Mouse (Mus musculus) mature B cell (primary cell): ENCODE results near the gene Adgrd1.

ENCODE experiments used
- in situ Hi-C: fragments of 300-500 bp; cut with MboI; formaldehyde crosslinking; loops from 2 replicates; pipeline ENCODE4 v1.14.3; 2019

Gene Adgrd1

DNA sequence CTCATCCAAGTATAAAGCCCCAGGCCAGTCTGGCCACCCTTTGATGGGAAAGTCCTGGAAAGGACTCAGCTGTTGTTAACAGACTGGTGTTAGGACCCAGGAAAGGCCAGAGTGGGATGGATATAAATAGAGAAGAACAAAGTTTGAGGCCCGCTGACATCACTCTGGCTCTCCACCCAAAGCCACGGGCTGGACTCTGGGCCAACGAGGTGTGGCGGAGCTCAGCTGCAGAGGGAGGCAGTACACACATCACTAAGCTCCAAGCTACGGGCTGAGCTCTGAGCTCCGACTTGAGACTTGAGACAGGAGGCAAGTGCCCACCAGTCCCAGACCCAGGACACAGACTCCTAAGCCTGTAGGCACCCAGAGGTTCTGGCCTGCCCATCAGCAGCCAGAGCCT lies at the start of gene Adgrd1:
Gene Adgrd1 (plus strand): TSS at position 240 of the 400 bp plus-strand sequence.
- in situ Hi-C loops: no loop called here

DNA sequence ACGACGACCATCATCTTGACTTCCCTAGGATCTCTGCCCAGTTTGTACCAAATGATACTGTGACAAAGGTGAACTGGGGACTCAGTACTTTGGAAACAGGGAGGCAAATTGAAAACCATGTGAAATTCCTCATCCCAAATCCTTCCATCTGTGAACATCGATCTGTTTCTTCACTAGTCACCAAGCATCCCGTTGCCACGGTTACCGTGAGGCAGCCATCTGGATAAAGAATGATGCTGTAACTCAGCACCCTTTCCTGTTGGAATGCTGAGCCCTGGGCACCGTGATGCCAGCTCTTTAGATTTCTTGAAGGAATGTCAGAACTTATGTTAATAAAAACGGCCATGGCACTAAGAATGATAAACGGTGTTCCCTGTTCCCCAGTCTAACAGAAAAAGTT lies 47.2 kb upstream of the Adgrd1 start:
- in situ Hi-C loops: no loop called here

DNA sequence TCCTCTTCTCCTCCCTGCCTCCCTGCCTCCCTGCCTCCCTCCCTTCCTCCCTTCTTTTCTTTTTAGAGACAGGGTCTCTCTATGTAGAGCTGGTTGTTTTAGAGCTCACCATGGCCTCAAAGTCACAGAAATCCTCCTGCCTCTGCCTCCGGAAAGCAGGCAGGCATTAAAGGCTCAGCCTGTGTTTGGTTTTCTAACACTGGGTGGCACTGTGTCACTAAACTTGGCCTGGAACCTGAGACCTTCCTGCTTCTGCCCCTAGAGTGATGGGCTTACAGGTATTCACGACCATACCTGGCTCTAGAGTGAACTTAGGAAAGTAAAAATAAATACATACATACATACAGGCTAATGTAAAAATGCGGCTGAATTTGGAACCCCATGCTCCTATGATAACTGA lies 44.6 kb upstream of the Adgrd1 start:
- in situ Hi-C loops: loop anchor here (25.0 kb wide), 1 partner anchor 435 kb away; no protein-coding TSS in a partner anchor

DNA sequence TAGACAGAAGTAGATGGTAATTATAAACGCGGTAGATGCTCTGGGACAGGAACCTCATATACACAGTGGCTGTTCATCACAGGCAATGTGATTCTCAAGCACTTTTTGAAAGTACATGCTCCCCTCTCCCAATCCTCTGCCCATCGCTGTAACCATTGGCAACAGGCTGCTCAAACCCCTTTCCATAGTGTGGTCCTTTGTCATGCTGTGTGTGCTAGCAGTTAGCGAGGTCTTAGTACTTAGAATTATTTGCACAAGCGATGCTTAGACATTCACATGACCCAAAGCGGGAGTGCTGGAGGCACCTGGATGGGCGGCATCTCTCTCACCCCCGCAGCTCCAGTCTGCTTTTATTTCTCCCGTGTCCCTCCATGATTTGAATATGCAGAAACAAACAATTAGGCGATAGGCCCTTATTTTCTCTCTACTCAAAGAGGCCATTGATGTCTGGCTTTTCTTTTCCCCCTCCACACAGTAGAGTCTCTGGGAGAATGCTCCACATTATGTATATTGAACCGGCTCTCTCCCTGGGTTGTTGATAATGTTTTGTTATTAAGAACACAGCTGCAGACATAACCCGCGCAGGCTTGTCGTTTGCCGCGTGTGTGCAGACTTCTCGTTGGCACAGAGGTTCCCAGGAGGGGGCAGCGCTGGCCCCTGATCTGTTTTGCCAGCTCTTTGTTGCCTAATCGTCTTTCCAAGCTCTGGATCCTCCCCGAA lies 43.8 kb upstream of the Adgrd1 start:
- in situ Hi-C loops: loop anchor here (25.0 kb wide), 1 partner anchor 435 kb away; no protein-coding TSS in a partner anchor

DNA sequence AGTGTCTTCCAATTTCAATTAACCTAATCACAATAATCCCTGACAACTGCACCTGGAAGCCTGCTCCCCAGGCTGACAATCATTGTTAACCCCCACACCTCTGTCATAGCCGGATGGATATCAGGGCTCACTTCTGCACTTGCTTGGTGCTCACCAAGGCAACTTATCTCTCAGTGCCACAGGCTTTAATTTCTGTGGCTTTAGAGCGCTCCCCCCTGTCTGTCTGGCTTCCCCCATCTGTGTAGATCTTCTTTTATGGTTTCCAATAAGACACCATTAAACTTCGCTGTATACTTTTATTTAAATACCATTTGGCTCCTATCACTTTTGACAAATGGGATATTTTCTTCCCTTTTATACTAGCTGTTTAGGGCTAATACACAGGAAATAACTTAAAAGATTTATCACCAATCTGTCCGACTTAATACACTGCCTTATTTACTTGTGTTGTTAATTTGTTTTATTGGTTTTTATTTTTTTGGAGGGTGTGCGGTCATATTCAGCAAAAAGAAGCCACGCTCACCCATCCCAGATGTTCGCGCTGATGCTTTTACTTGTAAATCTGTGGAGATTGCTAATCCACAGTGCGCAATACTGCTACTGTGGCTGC lies 41.8 kb upstream of the Adgrd1 start:
- in situ Hi-C loops: loop anchor here (25.0 kb wide), 1 partner anchor 433 kb away; no protein-coding TSS in a partner anchor

DNA sequence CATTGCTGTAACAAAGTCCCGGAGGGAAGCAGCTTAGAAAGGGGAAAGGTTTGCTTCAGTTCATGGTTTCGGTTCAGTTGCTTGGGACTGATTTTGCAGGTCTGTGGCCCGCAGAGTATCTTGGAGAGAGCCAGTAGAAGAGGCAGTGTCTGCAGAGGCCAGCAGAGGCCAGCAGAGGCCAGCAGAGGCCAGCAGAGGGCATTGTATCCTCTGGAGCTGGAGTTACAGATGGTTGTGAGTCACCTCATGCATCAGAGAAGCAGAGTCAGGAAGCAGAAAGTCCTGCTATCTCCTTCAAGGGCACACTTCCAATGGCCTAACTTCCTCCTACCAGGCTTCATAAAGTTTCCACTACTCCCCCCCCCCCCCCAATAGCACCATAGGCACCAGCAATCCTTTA lies 37.4 kb upstream of the Adgrd1 start:
- in situ Hi-C loops: loop anchor here (25.0 kb wide), 1 partner anchor 428 kb away; no protein-coding TSS in a partner anchor

DNA sequence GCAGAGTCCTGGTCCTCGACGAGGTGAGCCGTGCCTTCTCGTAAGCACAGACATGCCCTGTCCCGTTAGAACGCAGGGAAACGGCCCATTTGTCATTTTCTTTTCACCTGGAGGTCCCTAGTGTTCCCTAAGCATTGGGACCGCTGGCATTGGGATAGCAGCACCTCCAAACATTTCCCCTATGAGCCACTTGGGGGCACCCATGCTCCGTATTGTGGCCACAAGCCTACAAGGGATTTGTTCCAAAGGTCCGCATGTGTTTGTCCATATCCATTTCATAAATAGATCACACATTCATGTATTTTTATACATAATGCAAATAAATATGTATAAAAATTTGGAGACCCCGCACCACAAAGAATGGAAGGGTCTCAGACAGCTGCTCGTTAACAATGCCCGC lies 35.0 kb upstream of the Adgrd1 start:
- in situ Hi-C loops: loop anchor here (25.0 kb wide), 1 partner anchor 426 kb away; no protein-coding TSS in a partner anchor

DNA sequence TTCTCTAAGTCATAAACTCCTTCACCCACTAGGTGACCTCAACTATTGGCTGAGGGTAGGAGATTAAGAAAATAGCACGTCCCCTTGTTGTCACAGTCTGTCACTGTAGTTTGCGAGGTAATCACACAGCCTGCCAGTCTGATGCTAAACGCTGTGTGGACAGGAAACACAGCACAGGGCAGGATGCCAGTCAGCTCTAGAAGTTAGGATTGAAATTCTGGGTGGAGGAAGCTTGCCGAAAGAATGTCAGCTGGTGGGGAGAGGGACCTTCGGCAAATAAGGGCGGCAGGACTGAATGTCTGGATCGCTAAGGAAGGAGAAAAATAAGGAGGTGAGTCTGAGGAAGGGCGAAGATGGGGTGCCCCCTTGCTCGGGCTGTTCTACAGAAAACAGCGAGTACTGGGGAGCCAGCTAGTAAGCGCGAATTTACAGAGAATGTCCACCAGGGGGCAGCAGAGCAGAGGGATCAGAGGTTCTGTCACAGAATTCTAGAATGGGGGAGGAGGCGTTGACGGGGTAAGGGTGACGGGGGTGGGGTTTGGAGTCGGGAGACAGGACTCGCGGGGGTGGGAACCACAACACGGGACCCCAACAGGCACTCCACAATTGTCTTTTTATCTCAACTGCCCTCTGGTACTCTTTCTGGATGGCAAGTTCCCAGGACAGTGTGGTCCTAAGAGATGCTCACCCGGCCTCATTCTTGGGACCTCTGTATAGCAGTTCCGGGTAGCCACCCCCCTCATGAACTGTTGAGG lies 33.3 kb upstream of the Adgrd1 start:
- in situ Hi-C loops: loop anchor here (25.0 kb wide), 1 partner anchor 424 kb away; no protein-coding TSS in a partner anchor

DNA sequence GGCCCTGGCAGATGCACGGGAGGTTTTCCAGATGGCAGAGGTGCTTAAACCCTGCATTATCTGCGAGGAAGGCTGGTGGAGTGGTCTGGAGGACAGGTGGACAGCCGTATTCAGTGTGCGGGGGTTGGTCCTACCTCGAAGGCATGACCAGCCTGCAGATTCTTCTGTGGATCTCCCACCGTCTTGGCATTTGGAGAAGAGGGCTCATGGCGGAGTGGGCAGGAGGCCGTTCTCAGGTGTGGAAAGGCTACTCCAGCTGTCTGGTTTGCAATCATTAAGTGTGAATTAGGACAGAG lies 32.8 kb upstream of the Adgrd1 start:
- in situ Hi-C loops: loop anchor here (25.0 kb wide), 1 partner anchor 424 kb away; no protein-coding TSS in a partner anchor

DNA sequence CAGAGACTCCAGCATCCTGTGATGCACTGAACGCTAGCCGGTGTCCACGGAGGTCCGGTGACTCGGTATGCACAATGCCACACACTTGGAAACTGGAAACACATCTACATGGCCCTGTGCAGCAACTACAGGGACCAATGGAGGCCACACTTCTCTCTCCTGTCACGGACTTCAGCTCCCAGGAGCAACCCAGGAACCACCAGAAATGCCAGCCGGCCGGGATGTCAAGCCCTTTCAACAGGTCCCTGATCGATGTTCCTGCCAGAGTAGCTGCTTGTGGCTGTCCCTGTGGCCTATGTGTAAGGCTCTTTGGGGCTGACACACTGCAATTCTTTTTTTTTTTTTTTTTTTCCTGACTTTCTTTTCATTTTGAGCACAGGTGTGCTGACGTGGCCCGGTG lies 32.4 kb upstream of the Adgrd1 start:
- in situ Hi-C loops: loop anchor here (25.0 kb wide), 1 partner anchor 423 kb away; no protein-coding TSS in a partner anchor

DNA sequence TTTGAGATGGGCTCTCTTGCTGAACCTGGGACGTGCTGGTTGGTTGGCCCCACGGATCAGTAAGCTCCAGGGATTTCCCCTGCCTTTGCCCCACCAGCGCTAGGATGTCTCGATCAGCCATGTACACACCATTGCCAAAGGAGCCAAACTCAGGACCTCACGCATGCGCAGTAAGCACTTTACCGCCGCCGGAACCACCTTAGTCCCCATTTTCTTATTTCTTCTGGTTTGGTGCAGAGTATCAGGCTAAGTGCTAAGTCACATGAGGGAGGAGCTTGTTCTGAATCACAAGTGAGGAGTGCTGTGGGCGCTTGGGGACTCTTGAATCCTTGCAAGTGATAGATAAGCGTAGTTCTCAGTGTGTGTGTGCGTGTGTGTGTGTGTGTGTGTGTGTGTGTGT lies 31.2 kb upstream of the Adgrd1 start:
- in situ Hi-C loops: loop anchor here (25.0 kb wide), 1 partner anchor 422 kb away; no protein-coding TSS in a partner anchor

DNA sequence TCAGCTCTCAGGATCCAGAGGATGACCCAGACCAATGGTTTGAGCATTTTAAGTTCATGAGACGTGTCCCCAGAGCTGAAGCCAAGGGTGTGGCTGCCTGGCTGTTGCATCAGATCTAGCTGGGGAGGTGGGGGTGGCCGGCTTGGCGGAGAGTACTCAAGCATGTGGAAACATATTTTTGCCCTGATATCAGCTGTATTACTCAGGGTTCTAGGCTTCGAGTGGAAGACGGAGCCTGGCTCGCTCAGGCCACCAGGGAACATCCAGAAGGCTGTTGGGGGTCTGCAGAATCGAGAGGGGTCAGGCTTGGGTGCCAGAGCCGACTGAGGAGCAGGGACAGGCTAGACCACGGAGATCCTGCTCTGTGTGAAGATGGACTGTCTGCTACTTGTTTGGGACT lies 30.6 kb upstream of the Adgrd1 start:
- in situ Hi-C loops: loop anchor here (25.0 kb wide), 1 partner anchor 421 kb away; no protein-coding TSS in a partner anchor

DNA sequence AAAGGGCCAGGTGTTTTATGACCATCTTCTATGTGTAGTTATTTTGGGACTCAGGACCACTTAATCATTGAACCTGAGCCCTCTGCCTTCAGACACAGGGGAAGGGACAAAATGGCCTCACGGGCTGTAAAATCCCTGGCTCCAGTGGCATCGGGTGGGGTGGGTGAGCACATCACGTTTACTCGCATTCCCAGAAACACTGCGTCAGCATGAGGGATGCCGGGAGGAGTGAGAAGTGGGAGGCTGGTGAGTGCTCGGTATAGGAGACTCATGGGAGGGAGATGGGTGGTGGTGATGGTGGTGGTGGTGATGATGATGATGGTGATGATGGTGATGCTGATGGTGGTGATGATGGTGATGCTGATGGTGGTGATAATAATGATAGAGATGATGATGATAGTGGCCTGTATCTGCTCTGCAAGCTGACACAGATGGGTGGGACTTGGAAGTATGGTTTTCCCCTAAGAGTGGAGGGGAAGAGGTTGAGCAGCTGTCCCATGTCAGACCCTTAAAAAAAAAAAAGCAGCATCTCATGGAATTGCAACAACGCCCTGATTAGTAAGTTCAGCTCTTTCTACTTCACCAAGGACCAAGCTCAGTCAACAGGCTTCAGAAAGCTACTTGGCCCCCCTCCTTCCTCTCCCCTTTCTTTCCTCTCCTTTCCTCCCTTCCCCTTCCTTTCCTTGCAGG lies 29.9 kb upstream of the Adgrd1 start:
- in situ Hi-C loops: loop anchor here (25.0 kb wide), 1 partner anchor 421 kb away; no protein-coding TSS in a partner anchor

DNA sequence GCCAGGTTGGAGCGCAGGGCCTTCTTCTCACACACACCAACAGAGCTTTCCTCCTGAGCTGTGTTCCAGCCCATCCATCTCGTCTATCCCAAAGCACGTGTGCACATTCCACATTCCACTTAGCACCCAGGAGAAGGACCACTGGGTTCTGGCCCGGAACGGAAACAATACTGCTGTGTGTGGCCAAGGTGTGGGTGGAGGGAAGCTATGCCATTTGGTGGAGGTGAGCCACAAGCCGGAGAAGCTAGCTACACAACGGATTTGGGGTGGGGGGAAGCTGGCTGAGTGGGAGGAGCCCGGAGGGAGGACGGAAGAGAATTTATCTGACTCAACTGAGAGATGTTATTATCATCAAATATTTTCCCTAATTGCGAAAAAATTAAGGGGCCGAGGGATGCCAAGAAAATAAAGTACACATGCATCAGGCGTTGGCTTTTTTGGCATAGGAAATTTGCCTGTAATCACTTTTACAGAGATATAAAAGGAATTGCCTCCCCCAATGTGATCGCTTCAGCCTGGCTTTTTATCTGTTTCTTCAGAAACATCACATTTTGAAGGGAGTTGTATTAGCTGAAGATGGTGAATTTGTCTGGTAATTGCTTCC lies 29.2 kb upstream of the Adgrd1 start:
- in situ Hi-C loops: loop anchor here (25.0 kb wide), 1 partner anchor 420 kb away; no protein-coding TSS in a partner anchor

DNA sequence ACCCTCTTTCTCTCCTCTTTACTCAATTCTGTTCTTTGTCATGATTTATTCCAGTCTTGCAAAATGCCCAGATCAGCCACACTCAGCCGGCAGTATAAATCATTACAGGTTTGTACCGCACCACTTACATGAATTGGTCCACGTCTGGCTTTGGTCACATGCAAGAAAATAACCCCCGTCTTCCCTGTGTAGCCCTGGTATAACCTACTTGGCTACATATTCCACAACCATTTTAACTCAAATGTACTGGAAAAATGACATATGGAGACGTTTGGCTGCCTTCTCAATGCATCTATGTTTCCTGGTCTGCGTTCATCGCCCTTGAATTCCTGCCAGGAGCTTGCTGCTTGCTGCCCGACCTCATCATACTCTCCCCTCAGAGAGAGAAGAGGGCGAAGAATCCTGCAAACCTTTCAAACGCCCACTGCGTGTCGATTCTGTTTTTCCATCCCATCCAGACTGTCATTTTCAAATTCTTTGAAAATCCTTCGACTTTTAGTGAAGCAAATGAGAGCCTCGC lies 24.7 kb upstream of the Adgrd1 start:
- in situ Hi-C loops: loop anchor here (5.0 to 25.0 kb wide), 2 partner anchors 415 to 515 kb away; no protein-coding TSS in a partner anchor

DNA sequence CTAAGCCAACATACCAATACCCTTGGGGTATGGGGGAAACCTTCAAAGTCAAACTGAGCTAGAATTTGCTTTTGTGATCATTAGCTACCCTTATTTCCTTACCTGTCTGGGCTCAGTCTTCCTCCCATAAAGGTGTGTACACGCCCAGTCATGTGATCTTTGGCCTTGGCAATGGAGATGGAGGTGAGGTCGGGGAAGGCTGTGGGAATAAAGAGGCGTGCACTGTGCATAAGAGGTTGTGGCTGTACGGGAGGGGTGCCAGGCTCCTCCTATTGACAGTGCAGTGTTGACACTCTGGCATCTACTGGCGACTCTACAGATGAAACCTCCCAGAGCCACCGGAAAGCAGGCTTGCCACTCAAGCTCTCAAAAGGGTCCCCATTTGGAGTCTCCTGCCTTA lies 23.1 kb upstream of the Adgrd1 start:
- in situ Hi-C loops: loop anchor here (5.0 to 25.0 kb wide), 2 partner anchors 414 to 514 kb away; no protein-coding TSS in a partner anchor

DNA sequence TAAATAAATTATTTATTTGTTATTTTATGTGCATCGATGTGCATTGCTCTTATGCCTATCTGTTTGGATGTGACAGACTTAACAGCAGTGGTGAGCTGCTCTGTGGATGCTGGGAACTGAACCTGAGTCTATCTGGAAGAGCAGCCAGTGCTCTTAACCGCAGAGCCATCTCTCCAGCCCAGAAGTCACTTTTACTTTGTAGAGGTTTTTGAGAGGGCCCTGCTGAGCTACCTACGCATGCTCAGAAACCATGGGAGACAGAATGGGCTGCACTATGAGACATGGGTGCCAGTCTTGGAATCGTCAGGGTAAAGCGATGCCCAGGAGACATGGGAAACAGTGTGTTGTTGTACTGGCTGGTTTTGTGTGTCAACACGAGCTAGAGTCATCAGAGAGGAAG lies 20.5 kb upstream of the Adgrd1 start:
- in situ Hi-C loops: no loop called here

DNA sequence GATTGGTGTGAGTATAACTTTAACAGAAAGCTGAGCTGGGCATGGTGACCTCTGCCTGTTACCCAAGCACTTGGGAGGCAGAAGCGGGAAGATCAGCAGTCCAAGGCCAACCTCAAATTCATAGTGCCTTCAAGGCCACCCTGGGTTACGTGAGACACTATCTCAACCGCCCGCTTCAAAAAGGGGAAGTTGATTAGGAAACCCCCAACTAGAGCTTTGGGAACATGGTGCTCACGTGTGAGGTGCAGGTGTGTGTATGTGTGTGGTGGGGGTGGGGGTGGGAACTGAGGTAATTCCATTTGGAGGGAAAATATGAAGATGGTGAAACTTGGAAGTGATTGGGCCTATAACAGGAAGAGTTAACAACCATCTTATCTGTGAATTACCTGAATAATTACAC lies 19.3 kb upstream of the Adgrd1 start:
- in situ Hi-C loops: no loop called here

DNA sequence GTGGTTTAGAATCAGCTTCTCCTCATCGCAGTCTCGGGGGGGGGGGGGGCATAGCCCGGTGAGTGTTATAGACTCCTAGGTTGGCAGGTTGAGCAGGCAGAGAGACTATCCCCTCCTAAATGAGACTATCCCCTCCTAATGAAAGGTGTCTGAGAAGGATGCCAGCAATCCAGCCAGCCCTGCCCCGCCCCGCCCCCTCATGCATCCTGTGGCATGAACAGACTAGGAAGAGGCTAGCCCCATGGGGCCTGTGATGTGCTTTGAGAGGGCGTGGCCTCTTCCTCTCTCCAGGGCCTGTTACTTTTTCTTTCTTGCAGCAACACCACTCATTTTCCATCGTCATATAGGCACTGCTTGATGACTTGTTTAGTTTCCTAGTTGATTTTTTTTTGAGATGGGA lies 15.0 kb upstream of the Adgrd1 start:
- in situ Hi-C loops: no loop called here

DNA sequence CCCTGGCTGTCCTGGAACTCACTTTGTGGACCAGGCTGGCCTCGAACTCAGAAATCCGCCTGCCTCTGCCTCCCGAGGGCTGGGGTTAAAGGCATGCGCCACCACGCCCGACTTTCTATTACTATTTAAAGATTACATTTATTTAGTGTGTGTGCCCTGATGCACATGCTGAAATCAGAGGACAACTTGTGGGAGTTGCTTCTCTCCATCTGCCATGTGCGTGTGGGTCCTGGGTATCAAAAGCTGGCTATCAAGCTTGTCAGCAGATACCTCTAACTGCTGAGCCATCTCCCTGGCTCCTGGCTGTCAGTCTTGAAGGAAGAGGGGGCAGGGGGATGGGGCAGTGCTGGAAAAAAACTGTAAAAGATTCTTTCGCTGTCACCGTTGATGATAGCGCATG lies 11.4 kb upstream of the Adgrd1 start:
- in situ Hi-C loops: no loop called here
